Mouse (Mus musculus) limb, embryonic 13.5 days (tissue): ENCODE data around the gene Dtx3. TPM values are rescaled to one million over a fixed set of nuclear protein-coding genes. Genes with fewer than 3 reads are reported as not detected.

ENCODE experiments used
- ATAC-seq: fragments of 200-750 bp; cut with Nextera tagmentation; 2 replicates; pipeline ENCODE4 v1.8.0; 2017; ENCODE audit warnings: low read depth, moderate number of reproducible peaks, moderate TSS enrichment; ENCODE audit not compliant: low FRiP score
- H3K27ac ChIP-seq: fragments of 300-500 bp; sonication (generic); 2 replicates; pipeline ENCODE4 v1.5.1; 2015; ENCODE audit warnings: inconsistent platforms, mild to moderate bottlenecking, moderate library complexity
- H3K27me3 ChIP-seq: fragments of 300-500 bp; sonication (generic); 2 replicates; pipeline ENCODE4 v1.6.1; 2015; ENCODE audit warnings: mild to moderate bottlenecking, inconsistent platforms
- H3K36me3 ChIP-seq: fragments of 300-500 bp; sonication (generic); 2 replicates; pipeline ENCODE4 v1.6.1; 2015; ENCODE audit warnings: inconsistent platforms, mild to moderate bottlenecking, moderate library complexity
- H3K4me1 ChIP-seq: fragments of 300-500 bp; sonication (generic); 2 replicates; pipeline ENCODE4 v1.6.1; 2015; ENCODE audit warnings: inconsistent platforms
- H3K4me2 ChIP-seq: fragments of 300-500 bp; sonication (generic); replicated peaks from 2 replicates; pipeline ENCODE4 v1.6.1; 2015; ENCODE audit warnings: inconsistent platforms, mild to moderate bottlenecking, moderate library complexity
- H3K4me3 ChIP-seq: fragments of 300-500 bp; sonication (generic); 2 replicates; pipeline ENCODE4 v1.5.1; 2015; ENCODE audit warnings: moderate library complexity, mild to moderate bottlenecking, inconsistent platforms
- H3K9ac ChIP-seq: fragments of 300-500 bp; sonication (generic); 2 replicates; pipeline ENCODE4 v1.6.1; 2015; ENCODE audit warnings: mild to moderate bottlenecking, inconsistent platforms
- H3K9me3 ChIP-seq: fragments of 300-500 bp; sonication (generic); 2 replicates; pipeline ENCODE4 v1.6.1; 2016; ENCODE audit warnings: inconsistent platforms
- WGBS: fragments of 180-500 bp; shearing (Covaris S2); methylation state at CpG from one replicate; pipeline ENCODE4 v1.1.7; 2015; 5-methylcytosine and 5-hydroxymethylcytosine counted together
- polyA plus RNA-seq: library from polyadenylated mRNA; unstranded; fragments of >200 nt; fragmentation: Nextera tagmentation; extraction: Ambion mirVana; gene quantifications from 2 replicates; pipeline ENCODE4 v1.2.1, GENCODE M21; 2015

The Dtx3 gene
- polyA plus RNA-seq, 1 experiment from 2014 or later: 173 TPM

DNA sequence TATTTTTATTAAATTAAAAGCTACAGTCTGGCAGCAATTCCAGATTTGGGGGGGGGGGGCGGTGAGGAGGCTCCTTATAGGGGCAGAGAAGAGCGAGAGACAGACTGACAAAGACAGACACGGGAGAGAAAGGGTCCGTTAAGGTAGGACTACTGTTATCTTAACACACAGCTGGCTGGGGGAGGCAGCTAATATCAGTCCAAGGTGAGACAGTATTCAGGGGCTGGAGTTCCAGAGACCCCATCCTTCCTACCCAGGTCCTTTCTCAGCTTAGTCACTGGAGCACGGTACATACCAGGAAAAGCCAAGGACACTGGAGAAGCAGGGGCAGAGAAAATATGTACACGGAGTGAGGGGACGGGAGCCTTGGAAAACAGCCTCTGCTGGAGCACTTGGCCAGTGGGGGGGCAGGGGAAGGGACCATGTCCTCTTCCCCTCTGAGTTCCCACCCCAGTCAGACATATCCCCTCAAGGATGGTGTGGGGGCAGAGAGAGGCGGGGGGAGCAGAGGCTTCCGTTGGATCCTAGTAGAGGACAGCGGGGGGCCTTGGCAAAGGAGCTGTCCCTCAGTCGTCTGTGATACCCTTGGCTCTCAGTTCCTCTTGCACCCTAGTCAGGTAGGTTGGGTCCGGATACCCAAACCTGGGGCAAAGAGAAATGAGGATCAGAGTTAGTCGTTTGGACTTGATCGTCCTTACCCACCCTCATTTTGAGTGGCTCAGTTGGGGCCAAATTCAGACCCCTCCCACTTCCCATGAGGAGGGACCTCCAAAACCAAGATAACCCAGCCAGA is 4.9 kb downstream of the Dtx3 start:
- 41% methylated on average over 14 of the region's 14 CpGs for WGBS
- Histone ChIP-seq H3K4me1 (peaks cover 49% of the 10 kb centered on the region), H3K36me3 (peaks cover 45% of the 10 kb centered on the region), H3K4me2 (peak overlapping the region; percentile 96), H3K27ac (peak overlapping the region; percentile 95), H3K4me3 (peak overlapping the region; percentile 71), H3K9ac (peak overlapping the region; percentile 90), H3K9me3 (no peaks in the 10 kb centered on the region), H3K27me3 (0 out of 2 replicates have a peak, but pooled peaks cover 2% of the 10 kb centered on the region)
- no peak for ATAC-seq

DNA sequence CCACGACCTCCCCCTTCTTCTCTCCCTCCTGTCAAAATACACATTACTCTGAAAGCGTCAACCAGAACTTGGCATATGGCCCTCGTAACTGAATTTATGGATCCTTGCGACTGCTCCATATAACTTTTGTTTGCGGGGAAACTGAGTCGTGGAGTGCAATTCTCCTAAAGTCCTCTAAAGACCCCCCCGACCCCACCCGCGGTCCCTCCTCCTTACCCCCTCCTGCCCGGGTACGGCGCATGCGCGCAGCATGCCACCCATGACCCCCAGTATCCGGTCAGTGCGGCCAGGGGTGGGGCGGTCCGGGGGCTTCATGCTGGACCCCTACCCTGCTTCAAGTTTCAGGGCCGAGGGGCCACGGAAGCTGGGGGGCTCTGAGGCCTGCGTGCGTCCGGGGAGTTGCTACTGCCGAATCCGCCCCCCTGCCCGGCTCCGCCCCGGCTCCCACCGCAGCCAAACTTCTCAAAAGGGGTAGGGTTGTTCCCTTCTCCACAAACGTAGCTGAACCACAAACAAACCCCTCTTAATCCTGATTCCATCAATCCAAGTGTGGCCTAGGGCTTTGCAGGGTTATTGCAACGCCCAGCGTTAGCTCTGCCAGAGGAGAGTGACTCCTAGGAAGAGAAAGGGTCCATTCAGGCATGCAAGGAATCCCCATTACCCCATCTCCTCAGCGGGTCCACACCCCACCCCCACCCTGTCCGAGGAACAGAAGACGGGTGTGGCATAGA is 5.7 kb downstream of the Dtx3 start, which contains the start of gene Arhgef25:
Gene Arhgef25, minus strand, starts transcription at position 433 of the 731 bp plus-strand sequence.
- under 1% methylated on average over 35 of the region's 35 CpGs for WGBS
- H3K4me3 ChIP-seq: peak within 1 kb of the TSS; percentile 71
- H3K4me1 ChIP-seq: peaks cover 47% of the 10 kb centered on the region
- peak within 1 kb of the TSS; percentile 96 for H3K4me2 ChIP-seq
- H3K27me3 ChIP-seq: 0 out of 2 replicates have a peak, but pooled peaks cover 4% of the 10 kb centered on the region
- peak; percentile 45 for ATAC-seq
- peak within 1 kb of the TSS; percentile 90 for H3K9ac ChIP-seq
- H3K27ac ChIP-seq: peak within 1 kb of the TSS; percentile 95
- peaks cover 53% of the 10 kb centered on the region for H3K36me3 ChIP-seq
- H3K9me3 ChIP-seq: no peaks in the 10 kb centered on the region

DNA sequence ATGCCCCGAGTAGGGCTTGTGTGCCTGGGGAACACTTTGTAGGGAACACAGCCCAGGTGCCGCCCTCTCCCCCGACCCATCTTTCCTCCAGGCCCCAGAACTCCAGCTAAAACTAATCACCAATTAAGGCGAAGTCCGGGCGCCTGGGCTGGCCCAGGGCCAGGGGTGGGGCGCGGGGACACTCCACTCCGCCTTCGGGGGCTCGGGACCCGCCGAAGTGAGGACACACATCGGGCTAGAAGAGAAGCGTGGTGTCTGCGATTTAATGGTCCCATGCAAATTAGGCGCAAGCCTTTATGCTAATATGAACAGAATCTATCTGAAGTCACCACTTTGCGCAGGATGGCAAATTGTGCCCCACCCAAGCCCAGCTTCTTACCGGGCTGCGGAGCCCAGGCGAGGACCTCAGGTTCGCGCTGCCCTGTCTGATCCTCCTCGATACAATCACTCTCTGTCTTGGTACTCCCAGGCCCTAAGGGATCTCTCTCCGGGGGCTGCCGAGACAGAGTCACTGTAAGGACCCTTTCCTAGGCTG is 6.3 kb downstream of the Dtx3 start:
- H3K27me3 ChIP-seq: 0 out of 2 replicates have a peak, but pooled peaks cover 6% of the 10 kb centered on the region
- WGBS: under 1% methylated on average over 26 of the region's 26 CpGs
- peaks cover 60% of the 10 kb centered on the region for H3K36me3 ChIP-seq
- peak overlapping the region; percentile 90 for H3K9ac ChIP-seq
- peak overlapping the region; percentile 96 for H3K4me2 ChIP-seq
- H3K4me3 ChIP-seq: peak overlapping the region; percentile 71
- no peaks in the 10 kb centered on the region for H3K9me3 ChIP-seq
- no peak for ATAC-seq
- peaks cover 47% of the 10 kb centered on the region for H3K4me1 ChIP-seq
- peak overlapping the region; percentile 95 for H3K27ac ChIP-seq

DNA sequence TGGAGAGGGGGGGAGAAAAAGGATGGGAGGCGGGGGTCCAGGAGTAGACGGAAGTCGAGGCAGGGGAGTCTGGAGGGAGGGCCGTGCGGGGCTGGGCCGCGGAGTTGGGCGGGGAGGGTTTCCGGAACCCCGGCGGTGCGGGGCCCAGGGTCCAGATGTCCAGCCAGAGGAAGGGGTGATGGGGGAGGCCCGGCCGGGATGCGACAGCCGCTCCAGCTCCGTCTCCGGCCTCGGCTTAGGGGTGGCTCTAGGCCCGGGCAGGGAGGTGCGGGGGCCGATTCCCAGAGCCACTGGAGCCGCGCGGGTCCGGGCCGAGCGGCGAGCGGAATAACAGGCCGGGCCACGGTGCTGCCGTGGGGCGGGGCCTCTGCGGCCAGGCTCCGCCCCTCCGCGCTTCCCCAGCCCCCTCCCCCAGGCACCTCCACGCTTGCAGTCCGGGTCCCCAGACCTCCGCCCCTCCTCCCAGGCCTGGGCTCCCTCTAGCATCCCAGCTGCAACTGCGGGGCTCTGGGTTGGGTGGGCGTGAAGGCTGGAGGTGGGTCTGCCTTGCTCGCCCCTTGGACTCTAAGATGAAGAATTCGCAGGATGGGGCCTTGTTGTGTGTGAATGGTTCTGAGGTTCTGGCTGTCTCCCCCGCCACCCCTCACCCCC is 6.9 kb downstream of the Dtx3 start:
- H3K4me1 ChIP-seq: peaks cover 51% of the 10 kb centered on the region
- H3K4me2 ChIP-seq: peak overlapping the region; percentile 96
- no peaks in the 10 kb centered on the region for H3K9me3 ChIP-seq
- 0 out of 2 replicates have a peak, but pooled peaks cover 6% of the 10 kb centered on the region for H3K27me3 ChIP-seq
- WGBS: under 1% methylated on average over 43 of the region's 46 CpGs
- H3K9ac ChIP-seq: peak overlapping the region; percentile 90
- peaks cover 65% of the 10 kb centered on the region for H3K36me3 ChIP-seq
- H3K4me3 ChIP-seq: peak overlapping the region; percentile 71
- H3K27ac ChIP-seq: peak overlapping the region; percentile 95
- peak; percentile 86 for ATAC-seq

DNA sequence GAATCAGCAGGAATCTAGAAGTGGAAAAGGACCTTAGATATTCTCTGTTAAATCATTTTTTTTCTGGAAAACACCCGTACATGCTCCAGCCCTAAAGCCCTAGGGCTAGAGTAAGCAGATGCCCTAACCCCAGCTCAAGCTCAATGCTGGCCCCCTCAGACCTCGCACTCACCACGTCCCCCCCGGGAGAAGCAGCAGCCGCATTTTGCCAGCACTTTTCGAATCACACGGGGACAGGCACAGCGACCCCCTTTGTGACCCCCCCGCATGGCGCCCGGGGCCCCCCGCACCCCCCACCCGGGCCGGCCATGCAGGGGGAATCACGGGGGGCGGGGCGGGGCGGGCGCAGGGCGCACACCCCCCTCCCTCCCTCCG is 7.5 kb downstream of the Dtx3 start:
- Histone ChIP-seq H3K36me3 (peaks cover 65% of the 10 kb centered on the region), H3K9ac (peak overlapping the region; percentile 90), H3K4me1 (peaks cover 47% of the 10 kb centered on the region), H3K4me3 (peak overlapping the region; percentile 71), H3K27me3 (0 out of 2 replicates have a peak, but pooled peaks cover 9% of the 10 kb centered on the region), H3K4me2 (peak overlapping the region; percentile 96), H3K9me3 (no peaks in the 10 kb centered on the region), H3K27ac (peak overlapping the region; percentile 95)
- no peak for ATAC-seq
- 1% methylated on average over 17 of the region's 21 CpGs for WGBS

DNA sequence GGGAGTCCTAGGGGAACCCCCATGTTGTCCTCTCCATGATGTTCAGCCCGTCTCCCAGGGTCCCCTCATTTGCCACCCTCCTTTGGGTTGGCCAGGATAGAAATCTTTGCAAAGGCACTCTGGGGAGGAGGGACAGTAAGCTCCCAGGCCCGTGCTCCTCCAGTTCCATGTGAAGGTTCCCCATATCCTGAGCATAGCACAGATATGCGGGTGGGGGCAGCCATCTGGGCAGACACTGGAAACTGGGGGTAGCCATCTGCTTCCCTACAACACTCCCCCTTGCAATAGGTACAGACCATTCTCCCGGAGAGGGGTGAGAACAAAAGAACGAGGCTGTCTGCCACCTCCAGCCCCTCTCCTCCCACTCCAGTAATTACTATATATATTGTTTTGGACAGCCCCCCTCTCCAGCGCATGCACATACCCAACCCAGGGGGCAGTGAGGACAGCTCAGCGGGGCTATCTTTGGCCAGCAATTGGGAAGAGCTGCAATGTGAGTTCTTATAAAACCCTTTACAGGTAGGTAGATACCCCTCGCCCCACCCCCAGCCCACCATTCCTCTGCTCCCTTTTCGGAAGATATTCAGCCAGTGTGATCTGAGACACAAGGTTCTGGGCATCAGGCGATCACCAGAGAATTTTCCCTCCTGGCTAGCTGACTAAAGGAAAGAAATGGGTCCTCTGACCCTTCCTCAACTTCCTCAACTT is 8.0 kb downstream of the Dtx3 start:
- peak overlapping the region; percentile 90 for H3K9ac ChIP-seq
- H3K9me3 ChIP-seq: no peaks in the 10 kb centered on the region
- peaks cover 10% of the 10 kb centered on the region; the same call in 1 of the 2 replicates for H3K27me3 ChIP-seq
- peak overlapping the region; percentile 96 for H3K4me2 ChIP-seq
- H3K36me3 ChIP-seq: peaks cover 65% of the 10 kb centered on the region
- WGBS: 40% methylated on average over 10 of the region's 10 CpGs
- peaks cover 43% of the 10 kb centered on the region for H3K4me1 ChIP-seq
- H3K4me3 ChIP-seq: peak overlapping the region; percentile 71
- no peak for ATAC-seq
- H3K27ac ChIP-seq: peak overlapping the region; percentile 95; the same call in 1 of the 2 replicates

DNA sequence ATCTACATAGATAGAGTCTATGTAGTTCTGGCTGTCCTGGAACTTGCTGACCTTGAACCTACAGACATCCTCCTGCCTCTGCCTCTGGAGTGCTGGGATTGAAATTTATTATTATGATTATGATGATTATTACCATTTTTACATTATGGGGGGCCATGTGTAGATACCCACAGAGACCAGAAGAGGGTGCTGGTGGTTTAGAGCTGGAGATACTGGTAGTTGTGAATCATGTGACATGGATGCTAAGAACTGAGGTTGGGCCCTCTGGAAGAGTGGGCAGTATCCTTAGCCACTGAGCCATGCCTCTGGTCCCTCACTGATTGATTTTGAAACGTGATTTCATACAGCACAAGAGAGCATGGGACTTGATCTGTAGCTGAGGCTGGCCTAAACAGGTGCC is 9.1 kb downstream of the Dtx3 start:
- no peak overlapping the region for H3K4me2 ChIP-seq
- H3K27ac ChIP-seq: no peak overlapping the region
- peaks cover 40% of the 10 kb centered on the region for H3K4me1 ChIP-seq
- no peak for ATAC-seq
- H3K4me3 ChIP-seq: no peak overlapping the region
- H3K9me3 ChIP-seq: no peaks in the 10 kb centered on the region
- peaks cover 21% of the 10 kb centered on the region for H3K27me3 ChIP-seq
- 92% methylated on average over 1 of the region's 1 CpGs for WGBS
- peaks cover 66% of the 10 kb centered on the region for H3K36me3 ChIP-seq
- H3K9ac ChIP-seq: no peak overlapping the region

DNA sequence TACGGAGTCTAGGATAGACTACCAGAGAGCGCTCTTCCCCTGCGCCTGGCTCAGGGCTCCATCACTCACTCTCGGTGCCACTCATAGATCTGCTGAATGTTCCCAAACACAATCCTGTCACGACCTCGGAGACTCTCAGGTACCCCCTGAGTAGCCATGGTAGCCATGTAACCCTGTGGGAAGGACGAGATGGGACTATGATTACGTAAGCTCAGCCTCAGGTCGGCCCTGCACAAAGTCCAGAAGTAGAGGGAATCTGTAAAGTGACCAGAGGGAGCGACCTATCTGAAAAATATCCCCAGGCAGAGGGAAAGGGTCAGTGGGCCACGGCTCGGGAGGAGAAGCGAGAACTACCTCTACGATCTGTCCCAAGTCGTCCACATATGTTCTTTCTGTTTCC is 10.0 kb downstream of the Dtx3 start:
- Histone ChIP-seq H3K4me3 (no peak overlapping the region), H3K4me2 (no peak overlapping the region), H3K9ac (no peak overlapping the region), H3K4me1 (peaks cover 31% of the 10 kb centered on the region), H3K27ac (no peak overlapping the region), H3K36me3 (peaks cover 56% of the 10 kb centered on the region), H3K9me3 (no peaks in the 10 kb centered on the region), H3K27me3 (peaks cover 30% of the 10 kb centered on the region)
- ATAC-seq: no peak
- WGBS: 85% methylated on average over 15 of the region's 15 CpGs

DNA sequence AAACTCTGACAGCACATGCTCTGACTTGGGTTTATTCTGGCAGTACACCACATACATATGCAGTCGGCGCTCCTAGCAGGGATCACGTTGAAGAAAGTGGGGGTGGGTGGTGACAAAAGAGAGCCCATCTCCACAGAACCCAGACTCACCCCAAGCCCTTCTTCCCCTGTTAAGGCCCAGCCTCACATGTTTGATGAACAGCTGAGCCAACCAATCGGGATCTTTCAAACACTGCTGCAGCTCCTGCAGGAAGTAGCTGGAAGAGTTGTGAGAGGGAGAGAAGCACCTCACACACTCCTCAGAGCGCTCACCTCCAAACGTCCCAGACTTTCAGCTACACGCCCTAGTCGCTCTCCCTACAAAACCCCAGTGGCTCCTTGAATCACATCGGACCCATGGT is 10.4 kb downstream of the Dtx3 start:
- Histone ChIP-seq H3K4me1 (peaks cover 31% of the 10 kb centered on the region), H3K27me3 (peaks cover 34% of the 10 kb centered on the region)
- 69% methylated on average over 9 of the region's 9 CpGs for WGBS

DNA sequence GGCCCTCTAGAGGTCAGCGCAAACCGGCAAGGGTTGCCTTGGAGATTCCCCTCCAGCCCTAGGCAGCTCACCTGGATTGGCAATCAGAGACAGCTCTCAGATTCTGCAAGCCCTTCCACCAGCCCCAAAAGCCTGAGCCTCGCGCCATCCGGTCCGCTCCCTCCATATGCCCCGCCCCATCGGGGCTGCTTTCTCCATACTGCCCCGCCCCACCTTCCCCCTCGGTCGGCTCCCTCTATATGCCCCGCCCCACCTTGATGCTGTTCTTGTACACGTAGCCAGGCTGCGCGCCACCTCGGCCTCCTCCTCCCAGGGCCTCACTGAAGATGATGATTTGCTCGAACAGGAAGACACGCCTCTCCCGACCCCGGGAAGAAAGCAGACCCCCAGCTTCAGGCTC is 11.8 kb downstream of the Dtx3 start:
- ATAC-seq: no peak
- WGBS: 13% methylated on average over 20 of the region's 20 CpGs
- Histone ChIP-seq H3K27ac (no peak overlapping the region), H3K9me3 (no peaks in the 10 kb centered on the region), H3K27me3 (peaks cover 48% of the 10 kb centered on the region), H3K9ac (peak overlapping the region; percentile 40), H3K4me3 (no peak overlapping the region; the same call in 1 of the 2 replicates), H3K4me2 (peak overlapping the region; percentile 45), H3K4me1 (peaks cover 34% of the 10 kb centered on the region), H3K36me3 (peaks cover 56% of the 10 kb centered on the region)

More for the DNA sequence above, 10.4 kb downstream of the Dtx3 start:
- no peak overlapping the region for H3K27ac ChIP-seq
- no peak overlapping the region for H3K9ac ChIP-seq
- H3K4me3 ChIP-seq: no peak overlapping the region
- H3K36me3 ChIP-seq: peaks cover 56% of the 10 kb centered on the region
- no peak overlapping the region for H3K4me2 ChIP-seq
- no peak for ATAC-seq
- H3K9me3 ChIP-seq: no peaks in the 10 kb centered on the region

DNA sequence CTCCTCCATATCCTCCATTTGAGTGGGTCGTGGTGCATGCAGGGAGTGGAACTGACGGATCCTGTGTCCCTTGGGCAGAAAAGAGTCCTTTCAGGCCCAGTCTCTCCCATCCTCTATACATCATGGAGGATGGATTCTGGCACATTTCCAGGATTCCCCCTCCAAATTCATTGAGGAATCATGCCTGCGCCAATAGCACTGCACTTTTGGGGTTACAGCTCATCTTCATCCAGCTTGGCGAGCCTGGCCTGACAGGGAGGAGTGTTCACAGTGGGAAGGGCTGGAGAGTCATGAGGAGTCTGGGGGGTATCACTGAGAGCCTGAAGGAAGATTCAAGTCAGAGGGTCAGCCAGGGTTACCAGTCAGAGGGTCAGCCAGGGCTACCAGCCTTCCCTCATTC is 12.9 kb downstream of the Dtx3 start:
- no peak overlapping the region for H3K9ac ChIP-seq
- no peak overlapping the region for H3K4me3 ChIP-seq
- WGBS: 89% methylated on average over 4 of the region's 4 CpGs
- no peak for ATAC-seq
- H3K27ac ChIP-seq: no peak overlapping the region
- peaks cover 56% of the 10 kb centered on the region for H3K36me3 ChIP-seq
- H3K27me3 ChIP-seq: peaks cover 59% of the 10 kb centered on the region
- H3K4me1 ChIP-seq: peaks cover 36% of the 10 kb centered on the region
- H3K9me3 ChIP-seq: no peaks in the 10 kb centered on the region
- H3K4me2 ChIP-seq: no peak overlapping the region
